Mouse (Mus musculus) MEL (cell line): ENCODE results near the gene Olfr578. TPM values are rescaled to one million over a fixed set of nuclear protein-coding genes. Genes with fewer than 3 reads are reported as not detected.

ENCODE experiments used
- DNase-seq: peaks from one replicate; pipeline ENCODE4 v3.0.0; 2011; ENCODE audit warnings: low read depth, low spot score
- H3K27ac ChIP-seq: 2 replicates; pipeline ENCODE4 v1.5.1; 2012; ENCODE audit warnings: low read depth, mild to moderate bottlenecking, control low read depth, low read length, moderate library complexity; ENCODE audit not compliant: control insufficient read depth
- H3K27me3 ChIP-seq, 2 experiments: fragments of 150-350 bp in 1 of 2; sonication (generic) in 1 of 2; 2 replicates each; pipeline ENCODE4 v1.6.1; 2012; ENCODE audit warnings: low read length in 2 of 2, mild to moderate bottlenecking in 2 of 2, improper control_type of control experiment in 1 of 2, moderate library complexity in 1 of 2; ENCODE audit not compliant: insufficient read depth in 2 of 2, control insufficient read depth in 1 of 2
- H3K36me3 ChIP-seq, 2 experiments: 2 replicates each; pipeline ENCODE4 v1.6.1; 2012 to 2014; ENCODE audit warnings: low read length in 2 of 2, improper control_type of control experiment in 1 of 2, inconsistent platforms in 1 of 2, mild to moderate bottlenecking in 1 of 2; ENCODE audit not compliant: insufficient read depth in 2 of 2, control insufficient read depth in 1 of 2
- H3K4me1 ChIP-seq, 2 experiments: fragments of 150-350 bp in 1 of 2; sonication (generic) in 1 of 2; 2 replicates each; pipeline ENCODE4 v1.6.1; 2012; ENCODE audit warnings: low read length in 2 of 2, improper control_type of control experiment in 1 of 2, mild to moderate bottlenecking in 1 of 2; ENCODE audit not compliant: insufficient read depth in 2 of 2, control insufficient read depth in 1 of 2
- H3K4me3 ChIP-seq, 2 experiments: fragments of 150-350 bp in 1 of 2; sonication (generic) in 1 of 2; 2 replicates each; pipeline ENCODE4 v1.5.1; 2012; ENCODE audit warnings: low read depth in 2 of 2, low read length in 2 of 2, mild to moderate bottlenecking in 2 of 2, moderate library complexity in 2 of 2, control low read depth in 1 of 2, improper control_type of control experiment in 1 of 2; ENCODE audit not compliant: control insufficient read depth in 1 of 2, insufficient read depth in 1 of 2
- H3K79me2 ChIP-seq: 2 replicates; pipeline ENCODE4 v1.6.1; 2012; ENCODE audit warnings: mild to moderate bottlenecking, low read length, moderate library complexity; ENCODE audit not compliant: control insufficient read depth, poor library complexity, insufficient read depth
- H3K9ac ChIP-seq: 2 replicates; pipeline ENCODE4 v1.6.1; 2012; ENCODE audit warnings: low read depth, mild to moderate bottlenecking, control low read depth, low read length, moderate library complexity; ENCODE audit not compliant: control insufficient read depth, poor library complexity, severe bottlenecking
- H3K9me3 ChIP-seq: fragments of 150-350 bp; sonication (generic); replicated peaks from 2 replicates; pipeline ENCODE4 v1.6.1; 2012; ENCODE audit warnings: mild to moderate bottlenecking, low read length, improper control_type of control experiment, moderate library complexity; ENCODE audit not compliant: insufficient read depth
- CHD1 ChIP-seq: IDR thresholded peaks from 2 replicates; pipeline ENCODE4 v1.6.1; 2012; ENCODE audit warnings: low read depth, mild to moderate bottlenecking, inconsistent platforms, low read length, improper control_type of control experiment
- CHD2 ChIP-seq: IDR thresholded peaks from 2 replicates; pipeline ENCODE4 v1.6.1; 2011; ENCODE audit warnings: low read length, improper control_type of control experiment
- CTCF ChIP-seq, 3 experiments: IDR thresholded peaks in 2 of 3; conservative IDR thresholded peaks in 1 of 3; 2 replicates each; pipeline ENCODE4 v1.5.1; 2011 to 2012; ENCODE audit warnings: low read length in 3 of 3, low read depth in 2 of 3, mild to moderate bottlenecking in 2 of 3, improper control_type of control experiment in 1 of 3, inconsistent platforms in 1 of 3, mixed read lengths in 1 of 3, moderate library complexity in 1 of 3; ENCODE audit not compliant: control insufficient read depth in 1 of 3, insufficient read depth in 1 of 3, poor library complexity in 1 of 3, severe bottlenecking in 1 of 3
- E2F4 ChIP-seq: IDR thresholded peaks from 2 replicates; pipeline ENCODE4 v1.6.1; 2011; ENCODE audit warnings: low read depth, low read length, improper control_type of control experiment, borderline replicate concordance
- ELF1 ChIP-seq: IDR thresholded peaks from 2 replicates; pipeline ENCODE4 v1.6.1; 2014; ENCODE audit warnings: low read depth, mild to moderate bottlenecking, inconsistent platforms, low read length, improper control_type of control experiment, moderate library complexity
- EP300 ChIP-seq, 2 experiments: IDR thresholded peaks; 2 replicates each; pipeline ENCODE4 v1.6.1; 2011; ENCODE audit warnings: improper control_type of control experiment in 2 of 2, low read length in 2 of 2, low read depth in 1 of 2, mild to moderate bottlenecking in 1 of 2
- ETS1 ChIP-seq: IDR thresholded peaks from 2 replicates; pipeline ENCODE4 v1.6.1; 2012; ENCODE audit warnings: low read depth, mild to moderate bottlenecking, inconsistent platforms, low read length, improper control_type of control experiment, moderate library complexity
- GATA1 ChIP-seq: IDR thresholded peaks from 2 replicates; pipeline ENCODE4 v1.6.1; 2011; ENCODE audit warnings: low read depth, low read length, improper control_type of control experiment
- KAT2A ChIP-seq: conservative IDR thresholded peaks from 2 replicates; pipeline ENCODE4 v1.6.1; 2012; ENCODE audit warnings: low read depth, low read length, improper control_type of control experiment, inconsistent platforms
- MAFK ChIP-seq: IDR thresholded peaks from 2 replicates; pipeline ENCODE4 v1.6.1; 2011; ENCODE audit warnings: low read depth, mild to moderate bottlenecking, low read length, improper control_type of control experiment, borderline replicate concordance
- MAX ChIP-seq: IDR thresholded peaks from 2 replicates; pipeline ENCODE4 v1.6.1; 2011; ENCODE audit warnings: low read length, improper control_type of control experiment
- NELFE ChIP-seq: IDR thresholded peaks from 2 replicates; pipeline ENCODE4 v1.6.1; 2011; ENCODE audit warnings: low read depth, low read length, improper control_type of control experiment
- NRF1 ChIP-seq: IDR thresholded peaks from 2 replicates; pipeline ENCODE4 v1.6.1; 2014; ENCODE audit warnings: low read depth, mild to moderate bottlenecking, inconsistent platforms, low read length, improper control_type of control experiment, moderate library complexity; ENCODE audit not compliant: poor library complexity, insufficient read depth, severe bottlenecking
- POLR2A ChIP-seq, 2 experiments: IDR thresholded peaks; 2 replicates each; pipeline ENCODE4 v1.6.1; 2011 to 2012; ENCODE audit warnings: low read length in 2 of 2, mild to moderate bottlenecking in 2 of 2, control low read depth in 1 of 2, improper control_type of control experiment in 1 of 2, low read depth in 1 of 2, moderate library complexity in 1 of 2; ENCODE audit not compliant: control insufficient read depth in 1 of 2, insufficient read depth in 1 of 2, poor library complexity in 1 of 2
- POLR2AphosphoS2 ChIP-seq: IDR thresholded peaks from 2 replicates; pipeline ENCODE4 v1.6.1; 2011; ENCODE audit warnings: low read length, improper control_type of control experiment
- POLR2AphosphoS5 ChIP-seq: IDR thresholded peaks from 2 replicates; pipeline ENCODE4 v1.6.1; 2012; ENCODE audit warnings: low read depth, borderline replicate concordance, mild to moderate bottlenecking, inconsistent platforms, low read length, moderate library complexity, mixed read lengths
- RCOR1 ChIP-seq: IDR thresholded peaks from 2 replicates; pipeline ENCODE4 v1.6.1; 2012; ENCODE audit warnings: low read depth, mild to moderate bottlenecking, inconsistent platforms, low read length, improper control_type of control experiment
- SIN3A ChIP-seq: IDR thresholded peaks from 2 replicates; pipeline ENCODE4 v1.6.1; 2012; ENCODE audit warnings: low read length, improper control_type of control experiment, inconsistent platforms
- SMC3 ChIP-seq: IDR thresholded peaks from 2 replicates; pipeline ENCODE4 v1.6.1; 2011; ENCODE audit warnings: low read depth, low read length, improper control_type of control experiment
- TAL1 ChIP-seq: IDR thresholded peaks from 2 replicates; pipeline ENCODE4 v1.6.1; 2012; ENCODE audit warnings: mild to moderate bottlenecking, inconsistent platforms, low read length, moderate library complexity, mixed read lengths
- TBP ChIP-seq: IDR thresholded peaks from 2 replicates; pipeline ENCODE4 v1.8.0; 2011; ENCODE audit warnings: low read depth, low read length, improper control_type of control experiment
- UBTF ChIP-seq: IDR thresholded peaks from 2 replicates; pipeline ENCODE4 v1.6.1; 2012; ENCODE audit warnings: low read depth, mild to moderate bottlenecking, inconsistent platforms, low read length, improper control_type of control experiment, moderate library complexity, borderline replicate concordance; ENCODE audit not compliant: insufficient read depth
- USF1 ChIP-seq: IDR thresholded peaks from 2 replicates; pipeline ENCODE4 v1.6.1; 2014; ENCODE audit warnings: low read depth, mild to moderate bottlenecking, inconsistent platforms, low read length, improper control_type of control experiment, moderate library complexity
- USF2 ChIP-seq, 2 experiments: IDR thresholded peaks; 2 replicates each; pipeline ENCODE4 v1.6.1; 2011 to 2012; ENCODE audit warnings: improper control_type of control experiment in 2 of 2, low read length in 2 of 2, borderline replicate concordance in 1 of 2, inconsistent platforms in 1 of 2, low read depth in 1 of 2, mild to moderate bottlenecking in 1 of 2; ENCODE audit not compliant: insufficient read depth in 1 of 2
- ZMIZ1 ChIP-seq: IDR thresholded peaks from 2 replicates; pipeline ENCODE4 v1.6.1; 2012; ENCODE audit warnings: low read depth, mild to moderate bottlenecking, inconsistent platforms, low read length, improper control_type of control experiment, moderate library complexity
- polyA plus RNA-seq, 2 experiments: library from polyadenylated mRNA; stranded (reverse) in 1 of 2; unstranded in 1 of 2; fragments of >175 nt in 1 of 2; fragments of >200 nt in 1 of 2; gene quantifications; 2 replicates each; pipeline versions ENCODE4 v1.2.1 to v1.2.4; 2012; ENCODE audit warnings: low replicate concordance in 2 of 2, low read depth in 1 of 2; ENCODE audit not compliant: insufficient read length in 2 of 2, insufficient read depth in 1 of 2, missing spikeins in 1 of 2
- total RNA-seq: library from RNA; depleted of rRNA; stranded (reverse); fragments of 300-350 nt; gene quantifications from 2 replicates; pipeline ENCODE4 v1.2.3, GENCODE M21; 2012

Olfr578 gene
- total and polyA plus RNA-seq, 3 experiments: not detected

- TF ChIP-seq MAFK: no peak
- TF ChIP-seq CHD2: no peak
- no peak for TF ChIP-seq ZMIZ1
- no peak for TF ChIP-seq MAX
- H3K27me3 ChIP-seq: no peaks in the 10 kb centered on the region
- no peak within 1 kb of the TSS for H3K9ac ChIP-seq
Observed at GRCm38 (mm10) chr7:102975843-102976242, 13.3 kb downstream of the Olfr578 start, which contains the start of gene Olfr577. Gene Olfr577, minus strand, starts transcription at chr7:102975943.

GRCm38 (mm10) chr7:102974399-102974798 is 14.7 kb downstream of the Olfr578 start:
- TF ChIP-seq CHD2 (no peak), NRF1 (no peak), CTCF (IDR thresholded peaks at IDR 0.05 in 2 of 3, conservative IDR thresholded peaks at IDR 0.05 in 1 of 3; ENCODE audit: control insufficient read depth in 1 of 3, insufficient read depth in 1 of 3, low read depth in 2 of 3, low read length in 3 of 3, poor library complexity in 1 of 3, severe bottlenecking in 1 of 3) (no peak), E2F4 (no peak), POLR2AphosphoS2 (no peak), USF2 (IDR thresholded peaks at IDR 0.05; ENCODE audit: borderline replicate concordance in 1 of 2, insufficient read depth in 1 of 2, low read depth in 1 of 2, low read length in 2 of 2) (no peak), TBP (no peak), UBTF (no peak)
- DNase-seq: no peak
- no peaks in the 10 kb centered on the region for H3K79me2 ChIP-seq

More at GRCm38 (mm10) chr7:102975843-102976242, 13.3 kb downstream of the Olfr578 start, which contains the start of gene Olfr577:
- no peaks in the 10 kb centered on the region for H3K79me2 ChIP-seq
- H3K4me3 ChIP-seq: no peak within 1 kb of the TSS
- DNase-seq: no peak
- H3K27ac ChIP-seq: no peak within 1 kb of the TSS
- H3K36me3 ChIP-seq: no peaks in the 10 kb centered on the region
- no peaks in the 10 kb centered on the region for H3K4me1 ChIP-seq
- H3K9me3 ChIP-seq: no peaks in the 10 kb centered on the region

GRCm38 (mm10) chr7:102962360-102962759 is 26.8 kb downstream of the Olfr578 start, which contains the start of gene Olfr576:
Gene Olfr576, plus strand, starts transcription at chr7:102962660.
- Histone ChIP-seq H3K4me3 (no peak within 1 kb of the TSS), H3K9me3 (no peaks in the 10 kb centered on the region), H3K36me3 (no peaks in the 10 kb centered on the region), H3K9ac (no peak within 1 kb of the TSS), H3K4me1 (no peaks in the 10 kb centered on the region), H3K27me3 (no peaks in the 10 kb centered on the region), H3K79me2 (no peaks in the 10 kb centered on the region), H3K27ac (no peak within 1 kb of the TSS)
- no peak for DNase-seq
- TF ChIP-seq EP300 (IDR thresholded peaks at IDR 0.05; ENCODE audit: low read depth in 1 of 2, low read length in 2 of 2): no peak
- no peak for TF ChIP-seq TBP
- TF ChIP-seq TAL1: no peak
- TF ChIP-seq GATA1: no peak
- no peak for TF ChIP-seq ELF1
- no peak for TF ChIP-seq RCOR1
- TF ChIP-seq KAT2A: no peak
- TF ChIP-seq POLR2AphosphoS5: no peak
- no peak for TF ChIP-seq SIN3A
- TF ChIP-seq CTCF (IDR thresholded peaks at IDR 0.05 in 2 of 3, conservative IDR thresholded peaks at IDR 0.05 in 1 of 3; ENCODE audit: control insufficient read depth in 1 of 3, insufficient read depth in 1 of 3, low read depth in 2 of 3, low read length in 3 of 3, poor library complexity in 1 of 3, severe bottlenecking in 1 of 3): no peak
- TF ChIP-seq NELFE: no peak
- TF ChIP-seq USF1: no peak
- TF ChIP-seq SMC3: no peak
- no peak for TF ChIP-seq ETS1
- no peak for TF ChIP-seq CHD1
- no peak for TF ChIP-seq POLR2A (IDR thresholded peaks at IDR 0.05; ENCODE audit: control insufficient read depth in 1 of 2, insufficient read depth in 1 of 2, low read depth in 1 of 2, low read length in 2 of 2, poor library complexity in 1 of 2)
- TF ChIP-seq CHD2: no peak

More at GRCm38 (mm10) chr7:102974399-102974798, 14.7 kb downstream of the Olfr578 start:
- H3K27me3 ChIP-seq: no peaks in the 10 kb centered on the region
- no peak overlapping the region for H3K27ac ChIP-seq
- no peak overlapping the region for H3K9ac ChIP-seq
- H3K4me1 ChIP-seq: no peaks in the 10 kb centered on the region
- no peak overlapping the region for H3K4me3 ChIP-seq
- H3K9me3 ChIP-seq: no peaks in the 10 kb centered on the region
- H3K36me3 ChIP-seq: no peaks in the 10 kb centered on the region
